Mouse (Mus musculus): ENCODE data around the gene Zfp300.

Zfp300 gene

GRCm38 (mm10) chrX:21088983-21089866 lies at the start of gene Zfp300:
Zfp300 (minus strand) TSS chrX:21089527.
- peak; percentile 62 for DNase-seq

GRCm38 (mm10) chrX:21115520-21115919 lies 26.2 kb upstream of the Zfp300 start, which contains the start of gene Ssxa1:
Ssxa1 (plus strand) TSS chrX:21115820.
- DNase-seq, result no peak

DNA sequence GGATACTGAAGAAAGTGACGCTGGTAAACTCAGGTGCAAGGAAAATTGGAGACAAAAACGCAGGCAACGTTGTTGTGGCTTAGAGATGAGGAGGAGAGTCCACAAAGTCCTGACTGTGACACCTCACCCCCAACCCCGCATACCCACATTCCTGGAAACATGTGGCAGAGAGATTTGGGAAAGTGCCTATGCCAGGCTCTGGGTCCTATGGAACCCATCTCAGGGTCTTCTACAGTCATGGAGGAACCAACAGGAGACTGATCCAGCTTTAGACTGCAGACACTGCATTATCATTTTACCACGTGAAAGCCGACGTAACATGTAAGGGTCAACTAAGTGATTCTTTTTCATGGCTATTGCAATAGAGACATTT lies 526 bp upstream of the Zfp300 start:
- DNase-seq, result no peak

DNA sequence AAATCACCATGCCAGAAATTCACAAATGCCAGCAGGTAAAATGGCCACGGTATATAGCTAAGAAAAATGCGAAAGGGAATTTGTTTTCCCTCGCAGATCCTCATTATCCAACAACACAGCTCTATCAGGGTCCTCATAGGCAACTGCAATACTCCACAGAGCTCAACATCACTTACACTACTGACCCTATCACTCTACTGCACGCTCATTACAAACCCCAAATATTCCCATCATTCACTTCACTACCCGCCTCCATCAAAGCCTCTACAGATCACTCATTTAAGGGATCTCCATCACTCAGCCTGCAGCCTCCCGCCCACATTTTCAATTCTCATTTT lies 713 bp downstream of the Zfp300 start:
- DNase-seq, result no peak

GRCm38 (mm10) chrX:21068106-21068505 lies 21.2 kb downstream of the Zfp300 start, which contains the start of gene Spaca5:
Spaca5 (plus strand) TSS chrX:21068406.
- no peak for DNase-seq

- no peak for DNase-seq
These were observed 26.8 kb downstream of the Zfp300 start for GRCm38 (mm10) chrX:21062544-21062890.

- peak; percentile 80 for DNase-seq
These were observed 27.3 kb downstream of the Zfp300 start, which contains the start of gene Zfp182 for GRCm38 (mm10) chrX:21061866-21062543. Zfp182 (minus strand) TSS chrX:21062316.

GRCm38 (mm10) chrX:21061460-21061859 lies 27.9 kb downstream of the Zfp300 start:
- DNase-seq, result no peak

Measured in thymus, postnatal 14 days (tissue).